Mouse (Mus musculus) spleen, adult 2 months (tissue): ENCODE measurements around the gene Tspan3. TPM values are rescaled to one million over a fixed set of nuclear protein-coding genes. Genes with fewer than 3 reads are reported as not detected.

Experiments used
- DNase-seq, 2 experiments: peaks; one replicate each; pipeline versions ENCODE4 v3.0.0 to v3.0.0-alpha.2; 2012 to 2021; ENCODE audit warnings: low spot score in 2 of 2, low read depth in 1 of 2
- H3K27ac ChIP-seq: fragments of 200-500 bp; 2 replicates; pipeline ENCODE4 v1.5.1; 2012; ENCODE audit warnings: low read length, inconsistent platforms; ENCODE audit not compliant: insufficient read depth
- H3K27me3 ChIP-seq: fragments of 200-500 bp; 2 replicates; pipeline ENCODE4 v1.6.1; 2012; ENCODE audit warnings: mild to moderate bottlenecking, moderate library complexity, low read length, inconsistent platforms; ENCODE audit not compliant: control insufficient read depth, insufficient read depth
- H3K36me3 ChIP-seq: fragments of 200-500 bp; 2 replicates; pipeline ENCODE4 v1.6.1; 2012; ENCODE audit warnings: mild to moderate bottlenecking, low read length, inconsistent platforms; ENCODE audit not compliant: control insufficient read depth, insufficient read depth
- H3K4me1 ChIP-seq: fragments of 200-500 bp; 2 replicates; pipeline ENCODE4 v1.6.1; 2011; ENCODE audit warnings: inconsistent platforms; ENCODE audit not compliant: control insufficient read depth, insufficient read depth, insufficient read length
- H3K4me3 ChIP-seq: fragments of 200-500 bp; 2 replicates; pipeline ENCODE4 v1.5.1; 2011; ENCODE audit warnings: mild to moderate bottlenecking, inconsistent platforms; ENCODE audit not compliant: insufficient read depth, insufficient read length; ENCODE audit errors: extremely low read depth
- CTCF ChIP-seq: fragments of 200-500 bp; IDR thresholded peaks from 2 replicates; pipeline ENCODE4 v1.5.1; 2011; ENCODE audit warnings: mild to moderate bottlenecking, inconsistent platforms; ENCODE audit not compliant: insufficient read depth, insufficient read length, insufficient replicate concordance; ENCODE audit errors: extremely low read depth
- POLR2A ChIP-seq: fragments of 200-500 bp; IDR thresholded peaks from 2 replicates; pipeline ENCODE4 v1.6.1; 2011; ENCODE audit warnings: low read depth, low read length, inconsistent platforms
- WGBS: fragments of 180-500 bp; shearing (Covaris S2); methylation state at CpG from one replicate; pipeline ENCODE4 v1.1.7; 2018; 5-methylcytosine and 5-hydroxymethylcytosine counted together
- polyA plus RNA-seq: library from polyadenylated mRNA; depleted of rRNA; stranded (reverse); fragments of >200 nt; gene quantifications from 2 replicates; pipeline ENCODE4 v1.2.3, GENCODE M21; 2012

Gene Tspan3
- polyA plus RNA-seq, 1 experiment: 55.6 TPM

- no peak overlapping the region for H3K4me3 ChIP-seq
- H3K4me1 ChIP-seq: no peaks in the 10 kb centered on the region
- peak; percentile 86 for TF ChIP-seq CTCF
- no peak for TF ChIP-seq POLR2A
- no peak overlapping the region for H3K27ac ChIP-seq
- H3K36me3 ChIP-seq: peaks cover 25% of the 10 kb centered on the region
- whole genome bisulfite sequencing: 42% methylated on average over 14 of the region's 14 CpGs
- DNase-seq: peak; percentile 44 to 46
- no peaks in the 10 kb centered on the region for H3K27me3 ChIP-seq
Measured at GRCm38 (mm10) chr9:56118582-56118981, 46.7 kb downstream of the Tspan3 start.

GRCm38 (mm10) chr9:56118091-56118490, 47.2 kb downstream of the Tspan3 start:
- peaks cover 25% of the 10 kb centered on the region for H3K36me3 ChIP-seq
- no peak overlapping the region for H3K4me3 ChIP-seq
- DNase-seq: no peak
- no peaks in the 10 kb centered on the region for H3K4me1 ChIP-seq
- 83% methylated on average over 5 of the region's 5 CpGs for WGBS
- TF ChIP-seq CTCF: no peak
- no peak for TF ChIP-seq POLR2A
- no peak overlapping the region for H3K27ac ChIP-seq
- no peaks in the 10 kb centered on the region for H3K27me3 ChIP-seq

- no peaks in the 10 kb centered on the region for H3K27me3 ChIP-seq
- H3K4me1 ChIP-seq: peaks cover 35% of the 10 kb centered on the region
- H3K4me3 ChIP-seq: no peak overlapping the region
- H3K27ac ChIP-seq: peak overlapping the region; percentile 24; the same call in 1 of the 2 replicates
- TF ChIP-seq CTCF (no peak), POLR2A (no peak)
- DNase-seq: no peak
- no peaks in the 10 kb centered on the region for H3K36me3 ChIP-seq
- 34% methylated on average over 5 of the region's 5 CpGs for WGBS
Measured at GRCm38 (mm10) chr9:56108174-56108573, 57.1 kb downstream of the Tspan3 start.

GRCm38 (mm10) chr9:56107527-56107926, 57.8 kb downstream of the Tspan3 start:
- DNase-seq: no peak
- WGBS: 79% methylated on average over 6 of the region's 6 CpGs
- TF ChIP-seq POLR2A: no peak
- TF ChIP-seq CTCF: no peak
- H3K27me3 ChIP-seq: no peaks in the 10 kb centered on the region
- peaks cover 38% of the 10 kb centered on the region for H3K4me1 ChIP-seq
- no peak overlapping the region for H3K27ac ChIP-seq
- no peaks in the 10 kb centered on the region for H3K36me3 ChIP-seq
- H3K4me3 ChIP-seq: no peak overlapping the region

GRCm38 (mm10) chr9:56106274-56107072, 58.8 kb downstream of the Tspan3 start:
- H3K4me1 ChIP-seq: peaks cover 38% of the 10 kb centered on the region
- DNase-seq: no peak
- TF ChIP-seq POLR2A: no peak
- H3K27ac ChIP-seq: no peak overlapping the region
- whole genome bisulfite sequencing: 56% methylated on average over 6 of the region's 6 CpGs
- H3K36me3 ChIP-seq: no peaks in the 10 kb centered on the region
- H3K27me3 ChIP-seq: no peaks in the 10 kb centered on the region
- H3K4me3 ChIP-seq: no peak overlapping the region

- TF ChIP-seq CTCF: no peak
- no peak for TF ChIP-seq POLR2A
- WGBS: 58% methylated on average over 7 of the region's 7 CpGs
- no peak for DNase-seq
- peaks cover 41% of the 10 kb centered on the region for H3K4me1 ChIP-seq
- H3K36me3 ChIP-seq: no peaks in the 10 kb centered on the region
- H3K27me3 ChIP-seq: no peaks in the 10 kb centered on the region
- no peak overlapping the region for H3K4me3 ChIP-seq
- H3K27ac ChIP-seq: peak overlapping the region; percentile 61; the same call in 1 of the 2 replicates
Measured at GRCm38 (mm10) chr9:56104921-56105320, 60.4 kb downstream of the Tspan3 start.

GRCm38 (mm10) chr9:56101022-56101421, 64.3 kb downstream of the Tspan3 start:
- WGBS: 19% methylated on average over 4 of the region's 4 CpGs
- H3K36me3 ChIP-seq: peaks cover 1% of the 10 kb centered on the region; the same call in 1 of the 2 replicates
- no peak overlapping the region for H3K4me3 ChIP-seq
- H3K4me1 ChIP-seq: peaks cover 37% of the 10 kb centered on the region
- H3K27ac ChIP-seq: no peak overlapping the region
- no peak for DNase-seq
- no peaks in the 10 kb centered on the region for H3K27me3 ChIP-seq
- TF ChIP-seq CTCF (no peak), POLR2A (no peak)
